Mouse (Mus musculus) neural tube, embryonic 13.5 days (tissue): ENCODE results near the gene Tjp1. TPM values are rescaled to one million over a fixed set of nuclear protein-coding genes. Genes with fewer than 3 reads are reported as not detected.

Source experiments
- ATAC-seq: fragments of 200-750 bp; cut with Nextera tagmentation; 2 replicates; pipeline ENCODE4 v1.8.0; 2017; ENCODE audit warnings: low read depth, mild to moderate bottlenecking, moderate TSS enrichment, moderate library complexity
- H3K27ac ChIP-seq: fragments of 300-500 bp; sonication (generic); replicated peaks from 2 replicates; pipeline ENCODE4 v1.5.1; 2015; ENCODE audit warnings: moderate library complexity, mild to moderate bottlenecking, inconsistent platforms
- H3K27me3 ChIP-seq: fragments of 300-500 bp; sonication (generic); 2 replicates; pipeline ENCODE4 v1.6.1; 2015; ENCODE audit warnings: mild to moderate bottlenecking, inconsistent platforms
- H3K36me3 ChIP-seq: fragments of 300-500 bp; sonication (generic); 2 replicates; pipeline ENCODE4 v1.6.1; 2015; ENCODE audit warnings: mild to moderate bottlenecking, inconsistent platforms
- H3K4me1 ChIP-seq: fragments of 300-500 bp; sonication (generic); replicated peaks from 2 replicates; pipeline ENCODE4 v1.6.1; 2015; ENCODE audit warnings: inconsistent platforms
- H3K4me2 ChIP-seq: fragments of 300-500 bp; sonication (generic); 2 replicates; pipeline ENCODE4 v1.6.1; 2015; ENCODE audit warnings: inconsistent platforms, mild to moderate bottlenecking, moderate library complexity
- H3K4me3 ChIP-seq: fragments of 300-500 bp; sonication (generic); 2 replicates; pipeline ENCODE4 v1.5.1; 2015; ENCODE audit warnings: mild to moderate bottlenecking, inconsistent platforms
- H3K9ac ChIP-seq: fragments of 300-500 bp; sonication (generic); 2 replicates; pipeline ENCODE4 v1.6.1; 2015; ENCODE audit warnings: moderate library complexity, mild to moderate bottlenecking, inconsistent platforms
- H3K9me3 ChIP-seq: fragments of 300-500 bp; sonication (generic); 2 replicates; pipeline ENCODE4 v1.6.1; 2016; ENCODE audit warnings: inconsistent platforms
- WGBS: fragments of 180-500 bp; shearing (Covaris S2); methylation state at CpG from one replicate; pipeline ENCODE4 v1.1.7; 2015; 5-methylcytosine and 5-hydroxymethylcytosine counted together
- polyA plus RNA-seq: library from polyadenylated mRNA; unstranded; fragments of >200 nt; fragmentation: Nextera tagmentation; extraction: Ambion mirVana; gene quantifications from 2 replicates; pipeline ENCODE4 v1.2.1, GENCODE M21; 2015

Tjp1 gene
- polyA plus RNA-seq, 1 experiment from 2014 or later: 25.2 TPM

GRCm38 (mm10) chr7:65456031-65456430, 71.5 kb downstream of the Tjp1 start:
- peaks cover 6% of the 10 kb centered on the region for H3K4me1 ChIP-seq
- no peak overlapping the region for H3K4me3 ChIP-seq
- ATAC-seq: no peak
- H3K9me3 ChIP-seq: no peaks in the 10 kb centered on the region
- H3K9ac ChIP-seq: no peak overlapping the region
- H3K27ac ChIP-seq: no peak overlapping the region
- no peak overlapping the region for H3K4me2 ChIP-seq
- no peaks in the 10 kb centered on the region for H3K36me3 ChIP-seq
- no peaks in the 10 kb centered on the region for H3K27me3 ChIP-seq
- 74% methylated on average over 2 of the region's 2 CpGs for WGBS

GRCm38 (mm10) chr7:65455208-65455607, 72.4 kb downstream of the Tjp1 start:
- no peaks in the 10 kb centered on the region for H3K36me3 ChIP-seq
- ATAC-seq: no peak
- H3K27me3 ChIP-seq: no peaks in the 10 kb centered on the region
- no peak overlapping the region; the same call in 1 of the 2 replicates for H3K27ac ChIP-seq
- no peaks in the 10 kb centered on the region for H3K9me3 ChIP-seq
- WGBS: 89% methylated on average over 3 of the region's 3 CpGs
- H3K4me1 ChIP-seq: peaks cover 11% of the 10 kb centered on the region
- H3K4me2 ChIP-seq: no peak overlapping the region
- H3K9ac ChIP-seq: no peak overlapping the region
- no peak overlapping the region for H3K4me3 ChIP-seq

GRCm38 (mm10) chr7:65454269-65454668, 73.3 kb downstream of the Tjp1 start:
- ATAC-seq: no peak
- Histone ChIP-seq H3K27ac (no peak overlapping the region), H3K9me3 (0 out of 2 replicates have a peak, but pooled peaks cover under 1% of the 10 kb centered on the region)

GRCm38 (mm10) chr7:65452246-65452645, 75.3 kb downstream of the Tjp1 start:
- Histone ChIP-seq H3K4me2 (no peak overlapping the region), H3K9me3 (0 out of 2 replicates have a peak, but pooled peaks cover 3% of the 10 kb centered on the region), H3K4me1 (peaks cover 14% of the 10 kb centered on the region), H3K4me3 (no peak overlapping the region), H3K27me3 (no peaks in the 10 kb centered on the region), H3K27ac (no peak overlapping the region), H3K36me3 (no peaks in the 10 kb centered on the region), H3K9ac (no peak overlapping the region)
- WGBS: 84% methylated on average over 3 of the region's 3 CpGs
- ATAC-seq: no peak

More at GRCm38 (mm10) chr7:65454269-65454668, 73.3 kb downstream of the Tjp1 start:
- H3K4me3 ChIP-seq: no peak overlapping the region
- WGBS: 10% methylated on average over 3 of the region's 3 CpGs
- no peak overlapping the region for H3K4me2 ChIP-seq
- H3K27me3 ChIP-seq: no peaks in the 10 kb centered on the region
- no peaks in the 10 kb centered on the region for H3K36me3 ChIP-seq
- peaks cover 14% of the 10 kb centered on the region for H3K4me1 ChIP-seq
- no peak overlapping the region for H3K9ac ChIP-seq

- H3K4me1 ChIP-seq: peaks cover 14% of the 10 kb centered on the region
- WGBS: 6% methylated on average over 5 of the region's 5 CpGs
- H3K36me3 ChIP-seq: no peaks in the 10 kb centered on the region
- H3K27me3 ChIP-seq: no peaks in the 10 kb centered on the region
- H3K27ac ChIP-seq: no peak overlapping the region
- ATAC-seq: peak; percentile 81
- no peak overlapping the region for H3K4me2 ChIP-seq
- H3K9ac ChIP-seq: no peak overlapping the region
- no peak overlapping the region for H3K4me3 ChIP-seq
- H3K9me3 ChIP-seq: 0 out of 2 replicates have a peak, but pooled peaks cover 3% of the 10 kb centered on the region
These were observed 77.4 kb downstream of the Tjp1 start for GRCm38 (mm10) chr7:65450158-65450557.

GRCm38 (mm10) chr7:65441505-65441904, 86.1 kb downstream of the Tjp1 start:
- ATAC-seq: no peak
- Histone ChIP-seq H3K9ac (no peak overlapping the region), H3K4me2 (no peak overlapping the region), H3K4me3 (no peak overlapping the region), H3K27me3 (no peaks in the 10 kb centered on the region), H3K36me3 (no peaks in the 10 kb centered on the region), H3K27ac (no peak overlapping the region), H3K9me3 (no peaks in the 10 kb centered on the region), H3K4me1 (peaks cover 10% of the 10 kb centered on the region; the same call in 1 of the 2 replicates)
- WGBS: 89% methylated on average over 4 of the region's 4 CpGs

- Histone ChIP-seq H3K4me1 (peaks cover 10% of the 10 kb centered on the region; the same call in 1 of the 2 replicates), H3K27me3 (no peaks in the 10 kb centered on the region), H3K36me3 (no peaks in the 10 kb centered on the region), H3K4me3 (no peak overlapping the region), H3K9me3 (no peaks in the 10 kb centered on the region), H3K9ac (no peak overlapping the region), H3K4me2 (no peak overlapping the region), H3K27ac (no peak overlapping the region)
- 87% methylated on average over 8 of the region's 8 CpGs for WGBS
- ATAC-seq: no peak
These were observed 88.1 kb downstream of the Tjp1 start for GRCm38 (mm10) chr7:65439518-65439917.

- H3K9ac ChIP-seq: no peak overlapping the region
- H3K4me3 ChIP-seq: no peak overlapping the region
- ATAC-seq: no peak
- WGBS: 69% methylated on average over 5 of the region's 5 CpGs
- H3K36me3 ChIP-seq: no peaks in the 10 kb centered on the region
- H3K4me2 ChIP-seq: no peak overlapping the region
- H3K9me3 ChIP-seq: no peaks in the 10 kb centered on the region
- no peak overlapping the region for H3K27ac ChIP-seq
- H3K27me3 ChIP-seq: no peaks in the 10 kb centered on the region
- peaks cover 10% of the 10 kb centered on the region; the same call in 1 of the 2 replicates for H3K4me1 ChIP-seq
These were observed 89.4 kb downstream of the Tjp1 start for GRCm38 (mm10) chr7:65438146-65438545.

GRCm38 (mm10) chr7:65436921-65437320, 90.7 kb downstream of the Tjp1 start:
- Histone ChIP-seq H3K4me3 (no peak overlapping the region), H3K36me3 (no peaks in the 10 kb centered on the region), H3K4me2 (no peak overlapping the region), H3K4me1 (peaks cover 8% of the 10 kb centered on the region; the same call in 1 of the 2 replicates), H3K27me3 (no peaks in the 10 kb centered on the region), H3K27ac (no peak overlapping the region), H3K9me3 (no peaks in the 10 kb centered on the region), H3K9ac (no peak overlapping the region)
- ATAC-seq: no peak
- 78% methylated on average over 3 of the region's 3 CpGs for WGBS

- H3K4me1 ChIP-seq: no peaks in the 10 kb centered on the region
- H3K27ac ChIP-seq: no peak overlapping the region
- ATAC-seq: no peak
- H3K9ac ChIP-seq: no peak overlapping the region
- WGBS: 22% methylated on average over 9 of the region's 9 CpGs
- H3K27me3 ChIP-seq: peaks cover 3% of the 10 kb centered on the region; the same call in 1 of the 2 replicates
- no peaks in the 10 kb centered on the region for H3K36me3 ChIP-seq
- no peak overlapping the region for H3K4me2 ChIP-seq
- H3K9me3 ChIP-seq: no peaks in the 10 kb centered on the region
- H3K4me3 ChIP-seq: no peak overlapping the region
These were observed 96.4 kb downstream of the Tjp1 start for GRCm38 (mm10) chr7:65431018-65431695.

- Histone ChIP-seq H3K27ac (no peak overlapping the region), H3K4me1 (no peaks in the 10 kb centered on the region), H3K9me3 (no peaks in the 10 kb centered on the region), H3K4me2 (no peak overlapping the region), H3K9ac (no peak overlapping the region), H3K36me3 (no peaks in the 10 kb centered on the region), H3K27me3 (peaks cover 3% of the 10 kb centered on the region; the same call in 1 of the 2 replicates), H3K4me3 (no peak overlapping the region)
- WGBS: 24% methylated on average over 8 of the region's 8 CpGs
- no peak for ATAC-seq
These were observed 97.2 kb downstream of the Tjp1 start for GRCm38 (mm10) chr7:65430401-65430800.

- Histone ChIP-seq H3K4me3 (no peak overlapping the region), H3K27ac (no peak overlapping the region), H3K36me3 (no peaks in the 10 kb centered on the region), H3K4me2 (no peak overlapping the region), H3K4me1 (peaks cover 12% of the 10 kb centered on the region; the same call in 1 of the 2 replicates), H3K27me3 (no peaks in the 10 kb centered on the region), H3K9me3 (no peaks in the 10 kb centered on the region), H3K9ac (no peak overlapping the region)
- ATAC-seq: no peak
- 72% methylated on average over 8 of the region's 8 CpGs for WGBS
These were observed 103.1 kb downstream of the Tjp1 start for GRCm38 (mm10) chr7:65424519-65424918.

GRCm38 (mm10) chr7:65422456-65422855, 105.1 kb downstream of the Tjp1 start:
- Histone ChIP-seq H3K9me3 (no peaks in the 10 kb centered on the region), H3K36me3 (no peaks in the 10 kb centered on the region), H3K4me2 (no peak overlapping the region), H3K9ac (no peak overlapping the region), H3K4me1 (peaks cover 27% of the 10 kb centered on the region), H3K4me3 (no peak overlapping the region), H3K27me3 (no peaks in the 10 kb centered on the region), H3K27ac (no peak overlapping the region)
- no peak for ATAC-seq
- 96% methylated on average over 1 of the region's 1 CpGs for WGBS
